Mouse (Mus musculus) G1E (cell line): ENCODE measurements around the gene Shld2. TPM values are rescaled to one million over a fixed set of nuclear protein-coding genes. Genes with fewer than 3 reads are reported as not detected.
A peak's percentile ranks its signal among the peaks of the same experiment; 100 is the strongest.

Experiments used
- ATAC-seq: 2 replicates; pipeline ENCODE4 v1.8.0; 2016; ENCODE audit warnings: mild to moderate bottlenecking; ENCODE audit not compliant: insufficient number of reproducible peaks, poor library complexity, low FRiP score, severe bottlenecking; ENCODE audit errors: extremely low read depth
- DNase-seq: peaks from one replicate; pipeline ENCODE4 v3.0.0; 2012; ENCODE audit warnings: low spot score
- H3K27me3 ChIP-seq: 2 replicates; pipeline ENCODE4 v1.6.1; 2012; ENCODE audit warnings: mild to moderate bottlenecking, low read length, inconsistent platforms; ENCODE audit not compliant: insufficient read depth
- H3K36me3 ChIP-seq: replicated peaks from 2 replicates; pipeline ENCODE3; 2012; ENCODE audit warnings: mild to moderate bottlenecking, inconsistent platforms
- H3K4me1 ChIP-seq: 2 replicates; pipeline ENCODE4 v1.6.1; 2012; ENCODE audit warnings: low read depth, low read length, inconsistent platforms, mixed read lengths; ENCODE audit not compliant: insufficient read depth
- H3K4me3 ChIP-seq: 2 replicates; pipeline ENCODE4 v1.5.1; 2012; ENCODE audit warnings: low read depth, mild to moderate bottlenecking, inconsistent platforms, low read length, moderate library complexity, mixed read lengths
- H3K9me3 ChIP-seq: replicated peaks from 2 replicates; pipeline ENCODE4 v1.6.1; 2012; ENCODE audit warnings: inconsistent platforms
- CTCF ChIP-seq: IDR thresholded peaks from 2 replicates; pipeline ENCODE4 v1.5.1; 2012; ENCODE audit warnings: low read depth, low read length, inconsistent platforms, mixed read lengths
- GATA1 ChIP-seq: IDR thresholded peaks from 2 replicates; pipeline ENCODE4 v1.6.1; 2012; ENCODE audit warnings: borderline replicate concordance, low read length, inconsistent platforms, mixed read lengths
- GATA2 ChIP-seq: IDR thresholded peaks from 2 replicates; pipeline ENCODE4 v1.6.1; 2012; ENCODE audit warnings: low read depth, low read length, inconsistent platforms, borderline replicate concordance
- POLR2AphosphoS5 ChIP-seq: IDR thresholded peaks from 2 replicates; pipeline ENCODE4 v1.6.1; 2012; ENCODE audit warnings: low read depth, low read length, inconsistent platforms; ENCODE audit not compliant: insufficient replicate concordance
- TAL1 ChIP-seq: conservative IDR thresholded peaks from 2 replicates; pipeline ENCODE4 v1.6.1; 2012; ENCODE audit warnings: low read depth, low read length, inconsistent platforms, mixed read lengths
- polyA plus RNA-seq: library from polyadenylated mRNA; stranded (reverse); fragments of >175 nt; gene quantifications from 2 replicates; pipeline ENCODE4 v1.2.3, GENCODE M21; 2012
- total RNA-seq, 2 experiments: library from RNA; stranded (forward) in 1 of 2; stranded (reverse) in 1 of 2; fragments of 200-1000 nt in 1 of 2; fragments of >200 nt in 1 of 2; fragmentation: Nextera tagmentation in 1 of 2; gene quantifications; 2 replicates each; pipeline ENCODE4 v1.2.3; 2014 to 2017

The Shld2 gene
- total and polyA plus RNA-seq, 3 experiments, result 6.2 to 24.2 (median 14.6) TPM

- Histone ChIP-seq H3K36me3 (peaks cover 24% of the 10 kb centered on the region), H3K4me3 (no peak overlapping the region), H3K9me3 (no peaks in the 10 kb centered on the region), H3K4me1 (peaks cover 3% of the 10 kb centered on the region; the same call in 1 of the 2 replicates), H3K27me3 (no peaks in the 10 kb centered on the region)
- DNase-seq (no peak), ATAC-seq (no peak)
- TF ChIP-seq GATA2, result no peak
- no peak for TF ChIP-seq POLR2AphosphoS5
- no peak for TF ChIP-seq GATA1
- no peak for TF ChIP-seq CTCF
- TF ChIP-seq TAL1, result no peak
These were observed 12.7 kb downstream of the Shld2 start for GRCm38 (mm10) chr14:34297634-34298033.

- Histone ChIP-seq H3K27me3 (no peaks in the 10 kb centered on the region), H3K4me3 (no peak overlapping the region), H3K9me3 (no peaks in the 10 kb centered on the region), H3K36me3 (peaks cover 19% of the 10 kb centered on the region), H3K4me1 (peaks cover 3% of the 10 kb centered on the region; the same call in 1 of the 2 replicates)
- no peak for TF ChIP-seq CTCF
- no peak for TF ChIP-seq GATA2
- TF ChIP-seq TAL1, result no peak
- TF ChIP-seq GATA1, result no peak
- no peak for TF ChIP-seq POLR2AphosphoS5
- DNase-seq (no peak), ATAC-seq (peak; percentile 8; the same call in 1 of the 2 replicates)
These were observed 13.3 kb downstream of the Shld2 start for GRCm38 (mm10) chr14:34297038-34297437.

GRCm38 (mm10) chr14:34296350-34296749 lies 13.9 kb downstream of the Shld2 start:
- Histone ChIP-seq H3K27me3 (no peaks in the 10 kb centered on the region), H3K36me3 (peaks cover 15% of the 10 kb centered on the region), H3K4me3 (no peak overlapping the region), H3K4me1 (peaks cover 3% of the 10 kb centered on the region; the same call in 1 of the 2 replicates), H3K9me3 (no peaks in the 10 kb centered on the region)
- ATAC-seq (no peak), DNase-seq (no peak)
- TF ChIP-seq GATA2, result no peak
- TF ChIP-seq GATA1, result no peak
- no peak for TF ChIP-seq CTCF
- no peak for TF ChIP-seq POLR2AphosphoS5
- no peak for TF ChIP-seq TAL1

GRCm38 (mm10) chr14:34293641-34294040 lies 16.7 kb downstream of the Shld2 start:
- DNase-seq, result no peak
- Histone ChIP-seq H3K4me3 (no peak overlapping the region), H3K9me3 (no peaks in the 10 kb centered on the region), H3K36me3 (peaks cover 6% of the 10 kb centered on the region), H3K27me3 (no peaks in the 10 kb centered on the region), H3K4me1 (peaks cover 3% of the 10 kb centered on the region; the same call in 1 of the 2 replicates)
- no peak for ATAC-seq
- TF ChIP-seq GATA1 (no peak), TAL1 (no peak), POLR2AphosphoS5 (no peak), GATA2 (no peak), CTCF (no peak)

- DNase-seq (no peak), ATAC-seq (no peak)
- Histone ChIP-seq H3K27me3 (no peaks in the 10 kb centered on the region), H3K4me3 (no peak overlapping the region), H3K4me1 (no peaks in the 10 kb centered on the region), H3K36me3 (peaks cover 10% of the 10 kb centered on the region), H3K9me3 (no peaks in the 10 kb centered on the region)
- no peak for TF ChIP-seq GATA2
- TF ChIP-seq GATA1, result no peak
- TF ChIP-seq POLR2AphosphoS5, result no peak
- no peak for TF ChIP-seq CTCF
- no peak for TF ChIP-seq TAL1
These were observed 20.1 kb downstream of the Shld2 start for GRCm38 (mm10) chr14:34290229-34290628.

- DNase-seq, result no peak
- Histone ChIP-seq H3K9me3 (no peaks in the 10 kb centered on the region), H3K27me3 (no peaks in the 10 kb centered on the region), H3K4me1 (no peaks in the 10 kb centered on the region), H3K36me3 (peaks cover 7% of the 10 kb centered on the region), H3K4me3 (no peak overlapping the region)
- no peak for TF ChIP-seq CTCF
- no peak for ATAC-seq
These were observed 20.9 kb downstream of the Shld2 start for GRCm38 (mm10) chr14:34289259-34290015.
